Mouse (Mus musculus) CH12.LX (cell line): ENCODE data around the gene Tlr2.

Experiments used
- CTCF ChIP-seq, 2 experiments: IDR thresholded peaks in 1 of 2; conservative IDR thresholded peaks in 1 of 2; 2 replicates each; pipeline ENCODE4 v1.5.1; 2011 to 2012; ENCODE audit warnings: low read depth in 2 of 2, low read length in 2 of 2, improper control_type of control experiment in 1 of 2, inconsistent platforms in 1 of 2, mild to moderate bottlenecking in 1 of 2, moderate library complexity in 1 of 2
- EP300 ChIP-seq: IDR thresholded peaks from 2 replicates; pipeline ENCODE4 v1.6.1; 2011; ENCODE audit warnings: low read length, improper control_type of control experiment
- HCFC1 ChIP-seq: IDR thresholded peaks from 2 replicates; pipeline ENCODE4 v1.6.1; 2012; ENCODE audit warnings: low read depth, mild to moderate bottlenecking, inconsistent platforms, low read length, improper control_type of control experiment
- JUND ChIP-seq: conservative IDR thresholded peaks from 2 replicates; pipeline ENCODE4 v1.6.1; 2011; ENCODE audit warnings: low read depth, low read length, improper control_type of control experiment
- MXI1 ChIP-seq: IDR thresholded peaks from 2 replicates; pipeline ENCODE4 v1.6.1; 2011; ENCODE audit warnings: mild to moderate bottlenecking, low read depth, low read length, improper control_type of control experiment
- POLR2A ChIP-seq: IDR thresholded peaks from 2 replicates; pipeline ENCODE4 v1.6.1; 2011; ENCODE audit warnings: low read depth, mild to moderate bottlenecking, improper control_type of control experiment, low read length
- RAD21 ChIP-seq: IDR thresholded peaks from 2 replicates; pipeline ENCODE4 v1.6.1; 2011; ENCODE audit warnings: low read depth, mild to moderate bottlenecking, low read length, improper control_type of control experiment, moderate library complexity
- SMC3 ChIP-seq: IDR thresholded peaks from 2 replicates; pipeline ENCODE4 v1.6.1; 2011; ENCODE audit warnings: low read depth, low read length, improper control_type of control experiment
- ZC3H11A ChIP-seq: IDR thresholded peaks from 2 replicates; pipeline ENCODE4 v1.6.1; 2012; ENCODE audit warnings: low read depth, mild to moderate bottlenecking, inconsistent platforms, low read length, improper control_type of control experiment

DNA sequence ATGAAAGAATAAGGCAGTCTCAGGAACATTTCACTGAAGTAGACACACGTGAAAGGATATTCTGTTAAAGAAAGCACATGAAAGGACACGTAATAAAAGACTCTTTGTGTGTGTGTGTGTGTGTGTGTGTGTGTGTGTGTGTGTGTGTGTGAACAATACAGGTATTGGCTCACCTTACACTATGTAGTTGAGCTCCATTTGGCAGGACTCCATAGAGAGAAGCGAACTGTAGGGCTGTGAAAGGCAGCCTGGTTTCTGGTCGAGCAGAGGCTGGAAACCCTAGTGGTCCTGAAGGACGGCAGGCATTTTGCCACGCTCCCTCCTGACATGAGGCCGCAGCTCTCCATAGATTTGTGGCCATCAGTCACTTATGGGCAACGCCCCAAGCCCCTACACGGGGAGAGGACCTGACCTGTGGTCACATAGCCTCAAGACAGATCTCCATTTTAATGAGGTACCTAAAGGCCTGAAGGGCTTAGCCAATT, 22.5 kb upstream of the Tlr2 start:
- TF ChIP-seq EP300 (no peak), HCFC1 (no peak), POLR2A (no peak), CTCF (conservative IDR thresholded peaks at IDR 0.05 in 1 of 2, IDR thresholded peaks at IDR 0.05 in 1 of 2; ENCODE audit: low read depth in 2 of 2, low read length in 2 of 2) (no peak), MXI1 (no peak), ZC3H11A (no peak), RAD21 (no peak), JUND (no peak), SMC3 (no peak)
